In genomic region chr9:61385753-61386152, GRCm38 (mm10) we compare ENCODE assay signal across 9 mouse cellular contexts. TPM values are rescaled to one million over a fixed set of nuclear protein-coding genes. Genes with fewer than 3 reads are reported as not detected.
DNase-seq lines count a peak whose midpoint lies in the region; ATAC-seq and TF ChIP-seq lines count a peak whose summit lies in the region.
"Had no signal": no experiment of that assay in that cellular context is flagged by ENCODE, and none has a peak within 500 bp of the region (broad histone marks: within the 10 kb centered on the region; RNA-seq: fewer than 3 reads in every experiment).

No protein-coding gene starts in this region.

- no peaks in the 10 kb centered on the region for H3K9me3 ChIP-seq in ES-E14 (ENCODE audit: control insufficient read depth, insufficient read depth, low read depth, low read length)
- H3K9me3 ChIP-seq in hindbrain, embryonic 12.5 days (replicated peaks), result no peaks in the 10 kb centered on the region
- no peaks in the 10 kb centered on the region for H3K9me3 ChIP-seq in midbrain, embryonic 10.5 days (replicated peaks)

- peak overlapping the region; percentile 38 for H3K4me2 ChIP-seq in hindbrain, embryonic 12.5 days (replicated peaks)

- 0 out of 2 replicates have a peak, but pooled peaks have one; percentile 9 for ATAC-seq in hindbrain, embryonic 12.5 days (ENCODE audit: low FRiP score)

- in situ Hi-C loops in ES-E14 (cut with MboI; ENCODE audit: low sequenced_read_pairs in 2 of 2, unreplicated experiment in 2 of 2), result no loop called here

- H3K27me3 ChIP-seq in hindbrain, embryonic 12.5 days, result peaks cover 8% of the 10 kb centered on the region
- peaks cover 28% of the 10 kb centered on the region for H3K27me3 ChIP-seq in midbrain, embryonic 10.5 days (ENCODE audit: low read depth, poor library complexity, severe bottlenecking)

- peaks cover 27% of the 10 kb centered on the region for H3K36me3 ChIP-seq in ES-E14 (ENCODE audit: control insufficient read depth, insufficient read depth, low read length, poor library complexity, severe bottlenecking)
- H3K36me3 ChIP-seq in hindbrain, embryonic 12.5 days, result peaks cover 36% of the 10 kb centered on the region
- peaks cover 86% of the 10 kb centered on the region for H3K36me3 ChIP-seq in midbrain, embryonic 10.5 days

- H3K27ac ChIP-seq in ES-E14 (ENCODE audit: insufficient read depth, low read depth, low read length, poor library complexity, severe bottlenecking), result peak overlapping the region; percentile 82
- no peak overlapping the region for H3K27ac ChIP-seq in hindbrain, embryonic 12.5 days
- H3K27ac ChIP-seq in midbrain, embryonic 10.5 days (replicated peaks), result peak overlapping the region; percentile 83
- H3K27ac ChIP-seq: liver, embryonic 14.5 days had no signal

- DNase-seq in CD4-positive helper T cell, adult 2 months (ENCODE audit: low read depth, low spot score), result peak; percentile 53
- no peak for DNase-seq in ES-E14 (ENCODE audit: low read depth, low spot score)
- no peak for DNase-seq in midbrain, embryonic 10.5 days (ENCODE audit: low spot score)
- no peak for DNase-seq in retina, embryonic 14.5 days (ENCODE audit: low spot score)
- DNase-seq in kidney, postnatal 36 days, result no peak
- no peak for DNase-seq in frontal cortex, adult 2 months (ENCODE audit: extremely low spot score in 1 of 2, low spot score in 1 of 2)
- no peak for DNase-seq in urinary bladder, postnatal 36 days (ENCODE audit: low spot score in 2 of 2)

- peak overlapping the region in 1 of 2 experiments; percentile 2; a peak in 1 of 4 replicates for H3K4me3 ChIP-seq in ES-E14 (ENCODE audit: insufficient read depth in 1 of 2, low read depth in 1 of 2, low read length in 2 of 2, poor library complexity in 1 of 2, severe bottlenecking in 1 of 2)
- H3K4me3 ChIP-seq in hindbrain, embryonic 12.5 days, result peak overlapping the region; percentile 7; the same call in 1 of the 2 replicates
- peak overlapping the region; percentile 46 for H3K4me3 ChIP-seq in midbrain, embryonic 10.5 days

- 2% methylated on average over 5 of the region's 8 CpGs for WGBS in hindbrain, embryonic 12.5 days
- 7% methylated on average over 8 of the region's 8 CpGs for WGBS in midbrain, embryonic 10.5 days

- peaks cover 12 to 53% of the 10 kb centered on the region in 2 experiments; a peak in 3 of 4 replicates for H3K4me1 ChIP-seq in ES-E14 (ENCODE audit: control insufficient read depth in 2 of 2, insufficient read depth in 2 of 2, low read length in 2 of 2, poor library complexity in 1 of 2)
- peaks cover 100% of the 10 kb centered on the region for H3K4me1 ChIP-seq in hindbrain, embryonic 12.5 days
- peaks cover 100% of the 10 kb centered on the region for H3K4me1 ChIP-seq in midbrain, embryonic 10.5 days

- 0 out of 2 replicates have a peak overlapping the region, but pooled peaks have one; percentile 32 for H3K9ac ChIP-seq in ES-E14 (ENCODE audit: insufficient read depth, low read depth, low read length, poor library complexity, severe bottlenecking)
- peak overlapping the region; percentile 46; the same call in 1 of the 2 replicates for H3K9ac ChIP-seq in hindbrain, embryonic 12.5 days
- H3K9ac ChIP-seq: liver, embryonic 14.5 days had no signal

TF ChIP-seq in ES-E14, 5 proteins besides CTCF, POLR2A, EP300 and RAD21:
- no peak for TF ChIP-seq MAFK (IDR thresholded peaks at IDR 0.05; ENCODE audit: insufficient read depth, low read depth, low read length)
- no peak for TF ChIP-seq HCFC1 (IDR thresholded peaks at IDR 0.05; ENCODE audit: borderline replicate concordance, insufficient read depth, low read length)
- TF ChIP-seq ZC3H11A (IDR thresholded peaks at IDR 0.05; ENCODE audit: borderline replicate concordance, low read depth, low read length), result no peak
- TF ChIP-seq CHD2 (IDR thresholded peaks at IDR 0.05; ENCODE audit: low read depth, low read length), result no peak
- no peak for TF ChIP-seq ZNF384 (IDR thresholded peaks at IDR 0.05; ENCODE audit: low read depth, low read length)

RNA-seq across cellular contexts. Expression of gene Tle3, which starts 13.6 kb away (rescaled TPM):
- total RNA-seq in ES-E14 (2012; rRNA removed), result 51.0 and 57.0 TPM in 2 replicates
- polyA plus RNA-seq in hindbrain, embryonic 12.5 days (2016; fragmentation: Nextera tagmentation; extraction: Ambion mirVana), result 56.3 and 59.9 TPM in 2 replicates
- polyA plus RNA-seq in midbrain, embryonic 10.5 days (2016; fragmentation: Nextera tagmentation; extraction: Ambion mirVana), result 48.7 and 55.8 TPM in 2 replicates
- 48.1 and 53.7 TPM in 2 replicates for polyA plus RNA-seq in frontal cortex, adult 2 months (2012; rRNA removed)
